Mouse (Mus musculus): ENCODE measurements at regions not wholly inside any gene's neighbourhood (a gene's known extent, or its start where the extent isn't known, plus 50 kb on each side); places are given as distances from the start of the nearest gene placed in this dataset.

DNA sequence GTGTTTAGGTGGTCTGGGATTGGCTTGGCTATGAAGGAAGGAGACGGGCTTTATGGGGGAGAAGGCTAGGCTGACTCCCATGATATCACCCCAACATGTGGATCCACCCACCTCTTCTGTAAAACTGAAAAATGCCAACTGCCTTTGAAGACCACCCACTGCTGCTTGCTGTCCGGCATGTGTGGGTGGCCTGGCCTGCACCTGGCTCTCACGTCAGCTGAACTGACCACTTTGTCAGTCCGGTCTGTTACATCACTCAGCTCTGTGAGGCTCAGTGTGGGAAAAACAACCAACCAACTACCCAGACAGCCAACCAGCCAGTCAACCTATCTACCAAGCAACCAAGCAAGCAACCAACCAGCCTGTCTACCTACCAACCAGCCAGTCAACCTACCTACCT lies 305.5 kb downstream of the Tbc1d1 start:
- DNase-seq (ENCODE audit: low read depth, low spot score): no peak

DNA sequence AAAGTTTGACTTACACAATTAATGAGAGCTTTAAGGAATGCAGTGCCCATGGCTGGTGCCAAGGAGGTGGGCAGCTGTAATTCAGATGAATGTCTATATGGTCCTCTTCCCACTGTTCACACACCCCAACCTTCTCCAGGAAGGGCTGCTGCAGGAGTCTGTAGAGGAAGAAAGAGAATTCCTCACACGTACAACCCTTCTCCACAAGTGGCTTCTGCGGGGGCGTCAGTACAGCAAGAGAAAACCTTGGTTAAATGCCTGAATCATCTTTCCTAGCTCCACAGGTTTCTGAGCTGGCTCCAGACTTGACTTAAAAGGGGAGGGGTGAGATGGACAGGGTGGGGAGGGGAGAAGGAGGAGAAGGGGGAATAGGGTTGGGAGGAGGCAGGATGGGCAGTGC lies 306.3 kb downstream of the Tbc1d1 start:
- no peak for DNase-seq (ENCODE audit: low read depth, low spot score)

DNA sequence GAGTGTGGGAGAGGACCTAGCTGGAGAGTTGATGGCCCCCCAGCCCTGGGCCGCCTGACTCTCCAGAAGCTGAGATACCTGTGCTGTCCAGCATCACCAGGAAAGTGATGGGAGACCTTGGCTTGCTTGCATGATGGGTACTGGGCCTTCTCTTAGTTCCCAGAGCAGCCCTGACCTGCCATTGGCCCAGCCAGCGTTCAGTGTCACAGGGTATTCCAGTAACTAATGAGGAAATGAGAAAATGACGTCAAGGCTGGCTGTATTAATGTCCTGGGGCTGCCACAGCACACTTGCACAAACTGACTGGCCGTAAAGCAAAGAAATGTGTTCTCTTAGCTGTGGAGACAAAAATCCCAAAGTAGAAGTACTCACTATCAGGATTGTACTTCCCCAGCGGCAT lies 307.5 kb downstream of the Tbc1d1 start:
- DNase-seq (ENCODE audit: low read depth, low spot score): no peak

DNA sequence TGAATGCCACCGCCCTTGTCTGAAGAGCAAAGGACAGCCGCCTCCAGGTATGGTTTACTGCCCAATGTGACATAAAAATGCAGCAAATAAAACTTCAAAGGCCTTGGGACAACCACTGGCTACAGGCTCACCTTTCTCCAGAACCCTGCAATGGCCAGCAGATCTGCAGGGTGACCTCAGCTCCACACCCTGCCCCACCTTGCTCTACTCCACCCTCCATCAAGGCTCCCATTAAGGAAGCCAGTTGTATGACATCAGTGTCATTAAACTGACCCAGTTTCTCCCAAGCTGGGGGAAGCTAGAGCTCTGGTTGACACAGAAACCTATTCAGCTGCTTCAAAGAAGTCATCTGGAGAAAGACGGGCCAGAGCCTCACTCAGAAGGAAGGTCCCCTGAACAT lies 310.2 kb downstream of the Tbc1d1 start:
- DNase-seq (ENCODE audit: low read depth, low spot score): no peak

DNA sequence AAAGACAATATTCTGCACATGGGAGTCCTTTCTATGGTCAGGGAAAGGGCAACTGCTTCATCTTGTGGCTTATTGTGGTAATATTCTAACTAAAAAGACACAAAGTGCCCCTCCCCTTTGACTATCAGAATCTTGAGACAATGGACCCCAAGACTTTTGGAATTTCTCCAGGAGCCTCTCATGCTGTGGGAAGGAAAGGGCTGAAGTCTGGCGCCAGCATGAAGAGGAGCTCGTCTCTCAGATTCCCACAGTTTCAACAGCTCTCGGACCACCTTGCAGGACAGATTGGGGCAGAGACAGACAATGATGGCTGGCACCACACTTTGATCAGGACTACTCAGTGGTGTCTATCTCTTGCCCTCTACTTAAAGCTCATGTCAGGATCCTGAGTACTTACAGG lies 311.8 kb downstream of the Tbc1d1 start:
- DNase-seq (ENCODE audit: low read depth, low spot score): no peak

DNA sequence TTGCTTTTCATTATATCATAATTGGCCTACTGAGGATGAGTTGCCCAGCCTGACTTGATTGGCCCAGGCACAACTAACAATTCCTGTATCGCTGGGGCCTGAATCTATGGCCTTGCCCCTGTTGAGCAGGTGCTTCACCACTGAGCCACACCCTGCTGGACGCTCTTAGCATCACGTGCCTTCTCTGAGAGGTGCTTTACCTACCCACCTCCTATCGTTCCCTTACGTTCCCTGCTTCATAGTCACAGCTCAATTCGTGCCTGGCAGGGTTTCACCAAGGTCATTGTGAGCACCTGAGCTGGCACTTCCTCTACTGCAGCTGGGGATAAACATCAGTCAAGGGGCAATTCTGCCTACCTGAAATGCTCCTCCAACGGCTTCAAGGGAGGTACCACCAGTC lies 312.2 kb downstream of the Tbc1d1 start:
- no peak for DNase-seq (ENCODE audit: low read depth, low spot score)

DNA sequence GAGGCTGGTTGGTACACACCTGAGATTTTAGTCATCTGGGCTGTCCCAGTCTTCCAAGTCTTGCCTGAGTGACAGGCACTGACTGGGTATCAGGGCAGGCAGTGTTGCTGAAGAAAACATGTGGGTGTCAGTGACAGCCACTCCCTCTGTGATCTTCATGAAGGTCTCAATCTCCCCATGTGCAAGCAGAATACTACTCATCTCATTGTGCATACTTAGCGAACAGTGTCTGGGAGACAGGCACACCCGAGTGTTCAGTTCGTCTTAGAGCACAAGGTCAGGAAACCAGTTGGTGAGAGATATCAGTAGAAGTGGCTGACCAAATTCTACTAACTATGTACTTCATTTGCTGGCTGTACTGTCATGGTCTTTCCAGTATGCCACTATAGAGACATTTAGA lies 315.9 kb downstream of the Tbc1d1 start:
- DNase-seq (ENCODE audit: low read depth, low spot score): no peak

DNA sequence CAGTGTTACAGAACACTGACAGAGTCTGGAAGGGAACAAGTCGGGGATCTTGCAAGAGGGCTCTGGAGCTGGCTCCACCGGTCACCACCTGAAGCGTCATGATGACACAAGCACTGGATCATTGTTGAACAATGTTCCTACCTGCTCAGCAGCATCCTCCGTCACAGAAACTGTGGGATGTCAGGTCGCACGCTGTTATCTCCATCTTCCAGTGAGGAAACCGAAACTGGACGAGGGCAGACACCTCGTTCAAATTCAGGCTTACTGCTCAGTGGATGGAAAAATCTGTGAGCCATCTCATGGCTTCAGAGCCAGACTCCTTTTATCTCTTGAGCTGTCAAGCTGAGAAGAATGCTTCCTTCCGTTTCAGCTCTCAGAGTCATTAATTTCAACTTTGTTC lies 316.3 kb downstream of the Tbc1d1 start:
- DNase-seq (ENCODE audit: low read depth, low spot score): no peak

DNA sequence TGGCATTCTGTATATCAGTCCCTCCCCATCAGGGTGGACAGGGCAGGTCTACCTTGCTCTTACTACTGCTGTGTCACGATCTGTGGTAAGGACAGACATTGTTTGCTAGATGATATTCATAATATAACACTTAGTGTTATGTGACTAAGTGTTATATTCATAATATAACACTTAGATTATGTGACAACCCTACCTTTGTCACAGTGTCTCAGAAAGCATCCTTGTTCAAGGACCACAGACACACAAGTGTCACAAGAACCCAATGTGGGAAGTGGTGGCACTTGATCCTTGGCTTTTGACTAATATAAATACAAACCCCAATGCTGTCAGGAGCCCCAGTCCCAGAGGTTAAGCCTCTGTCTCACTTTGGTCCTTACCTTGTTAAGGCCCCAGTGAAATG lies 318.8 kb downstream of the Tbc1d1 start:
- DNase-seq (ENCODE audit: low read depth, low spot score): no peak

DNA sequence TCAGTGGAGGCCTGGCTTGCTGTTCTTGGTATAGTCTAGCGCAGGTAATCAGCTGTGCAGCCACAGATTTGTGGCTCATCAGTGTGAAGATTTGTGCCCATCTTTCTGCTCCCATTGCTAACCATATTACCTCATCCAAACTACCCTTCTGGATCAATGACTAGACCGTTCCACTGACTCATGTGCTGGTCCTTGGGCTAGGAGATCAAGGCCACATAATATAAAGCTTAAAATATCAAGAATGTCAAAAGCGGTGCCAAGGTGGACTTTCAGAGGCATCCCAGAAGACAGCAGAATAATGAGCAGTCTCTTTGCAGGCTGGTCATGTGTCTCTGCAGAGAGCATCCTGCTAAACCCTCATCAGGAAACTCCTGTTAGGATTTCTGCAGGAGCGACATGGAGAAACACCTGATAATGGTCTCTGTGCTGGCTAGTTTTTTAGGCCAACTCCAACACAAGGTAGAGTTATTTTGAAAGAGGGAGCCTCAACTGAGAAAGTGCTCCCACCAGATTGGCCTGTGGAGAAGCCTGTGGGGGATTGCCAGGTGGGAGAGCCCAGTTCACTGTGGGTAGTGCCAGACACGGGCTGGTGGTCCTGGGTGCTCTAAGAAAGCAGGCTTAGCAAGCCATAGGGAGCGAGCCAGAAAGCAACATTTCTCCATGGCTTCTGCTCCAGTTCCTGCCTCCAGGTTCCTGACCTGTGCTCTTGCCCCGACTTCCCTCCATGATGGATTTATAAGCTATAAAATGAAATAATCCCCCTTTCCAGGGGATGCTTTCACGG lies 319.8 kb downstream of the Tbc1d1 start:
- DNase-seq (ENCODE audit: low read depth, low spot score): no peak

DNA sequence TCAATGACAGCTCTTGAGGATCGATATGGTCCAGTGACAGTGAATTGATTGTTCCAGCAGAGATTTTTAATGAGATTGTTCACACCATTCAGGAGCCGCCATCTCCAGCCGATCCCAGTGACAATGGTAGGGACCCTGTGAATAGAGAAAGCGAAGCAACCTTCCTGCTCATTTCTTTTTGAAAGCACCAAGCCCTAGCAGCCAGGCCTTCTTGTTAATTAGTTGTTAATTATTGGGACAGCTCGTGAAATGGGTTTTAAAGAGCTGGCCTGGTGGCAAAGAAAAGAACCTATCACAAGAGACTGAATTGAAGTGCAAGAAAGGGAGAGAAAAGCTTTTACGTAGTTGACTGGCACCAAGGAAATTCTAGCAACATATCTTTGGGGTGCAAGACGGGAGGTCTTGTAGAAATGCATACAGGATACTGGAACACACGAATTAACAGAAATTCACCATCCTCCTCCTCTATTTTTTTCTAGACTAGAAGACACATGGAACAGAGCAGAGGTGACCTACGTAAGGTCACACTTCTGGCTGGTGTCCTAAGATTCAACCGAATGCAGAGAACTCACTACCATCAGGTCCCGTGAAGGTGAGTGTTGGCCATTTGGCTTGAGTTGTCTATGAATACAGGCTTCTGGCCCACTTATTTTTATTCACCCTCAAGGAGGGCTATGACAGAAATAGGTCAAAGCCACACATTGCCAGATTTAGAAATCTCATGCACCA lies 320.7 kb downstream of the Tbc1d1 start:
- DNase-seq (ENCODE audit: low read depth, low spot score): no peak

DNA sequence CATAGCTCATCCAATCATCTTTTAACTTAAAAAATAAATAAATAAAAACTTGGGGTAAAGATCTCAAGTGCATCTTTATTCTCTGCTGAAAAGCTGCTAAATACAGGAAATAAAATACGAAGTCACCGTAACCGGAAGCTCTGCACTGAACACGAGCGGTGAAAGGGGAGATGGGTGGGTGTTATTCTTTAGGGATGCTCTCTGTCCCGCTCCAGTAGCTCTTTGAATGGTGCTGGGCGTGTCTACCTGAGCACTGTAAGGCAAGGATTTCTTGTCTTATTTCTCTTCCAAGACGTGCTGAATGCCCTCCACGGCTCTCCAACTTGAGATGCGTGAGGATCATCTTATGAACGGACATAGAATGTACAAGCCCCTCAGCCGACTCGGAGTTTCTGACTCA lies 322.0 kb downstream of the Tbc1d1 start:
- no peak for DNase-seq (ENCODE audit: low read depth, low spot score)

DNA sequence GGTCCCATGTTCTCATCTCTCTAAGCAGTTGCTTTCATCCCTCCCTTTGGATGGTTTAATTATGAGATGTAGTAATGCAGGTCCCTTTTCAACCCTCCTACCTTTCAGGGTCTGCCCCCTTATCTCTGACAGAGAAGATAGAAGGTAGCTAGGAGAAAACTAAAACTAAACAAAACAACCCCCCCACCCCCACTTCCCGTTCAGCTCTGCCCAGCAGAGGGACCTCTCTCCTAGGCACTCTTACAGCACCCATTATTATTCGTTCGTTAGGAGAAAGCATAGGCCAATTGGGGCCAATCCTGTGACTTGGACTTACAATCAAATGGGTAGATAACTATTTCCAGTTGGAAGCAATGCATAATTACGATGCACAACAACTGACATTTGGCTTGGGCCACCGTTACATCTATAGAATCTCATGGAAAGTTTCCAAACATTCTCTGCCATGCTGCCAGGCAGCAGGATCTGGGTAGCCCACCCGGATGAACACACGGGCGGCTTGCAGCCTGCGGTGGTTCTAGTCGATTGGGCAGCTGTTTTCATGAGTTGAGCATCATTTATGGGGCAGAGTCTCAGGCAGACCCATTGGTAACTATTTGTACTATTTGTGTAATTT lies 322.6 kb downstream of the Tbc1d1 start:
- DNase-seq (ENCODE audit: low read depth, low spot score): no peak

DNA sequence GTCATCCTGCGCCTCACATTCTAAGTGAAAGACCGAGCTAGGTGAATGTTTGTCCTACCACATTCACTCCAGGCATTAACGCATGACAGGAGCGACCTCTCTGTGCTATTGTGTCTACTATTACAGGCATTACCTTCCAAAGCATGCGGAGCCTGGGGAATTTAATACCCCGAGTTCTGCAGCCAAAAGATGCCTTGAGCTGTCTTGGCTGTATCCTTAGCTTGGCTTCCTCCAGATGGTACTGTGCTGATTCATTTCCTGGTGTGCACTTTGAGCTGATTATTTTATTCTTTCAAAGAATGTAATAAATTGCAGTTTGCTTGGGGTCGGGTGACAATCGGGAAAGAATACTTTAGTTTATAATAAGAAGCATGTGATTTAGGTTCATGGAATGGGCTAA lies 323.2 kb downstream of the Tbc1d1 start:
- DNase-seq (ENCODE audit: low read depth, low spot score): no peak

DNA sequence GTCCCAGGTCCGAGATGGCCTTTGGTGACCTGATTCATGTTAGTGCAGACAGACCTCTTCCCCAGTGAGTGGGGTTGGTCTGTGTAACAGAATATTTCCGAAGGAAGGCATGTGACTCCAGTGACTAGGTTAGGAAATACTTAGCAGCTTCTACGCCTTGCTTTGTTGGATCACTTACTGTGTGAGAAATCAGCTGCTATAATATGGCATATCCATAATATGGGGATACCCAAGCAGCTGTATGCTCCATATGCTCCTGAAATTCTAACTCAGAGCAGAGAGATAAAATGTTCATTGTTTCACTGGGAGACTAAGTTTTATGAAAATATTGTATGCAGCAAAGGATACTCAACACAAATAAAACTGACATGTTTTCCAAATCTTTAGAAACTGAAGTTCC lies 318.1 kb upstream of the Klf3 start:
- DNase-seq (ENCODE audit: low read depth, low spot score): no peak

DNA sequence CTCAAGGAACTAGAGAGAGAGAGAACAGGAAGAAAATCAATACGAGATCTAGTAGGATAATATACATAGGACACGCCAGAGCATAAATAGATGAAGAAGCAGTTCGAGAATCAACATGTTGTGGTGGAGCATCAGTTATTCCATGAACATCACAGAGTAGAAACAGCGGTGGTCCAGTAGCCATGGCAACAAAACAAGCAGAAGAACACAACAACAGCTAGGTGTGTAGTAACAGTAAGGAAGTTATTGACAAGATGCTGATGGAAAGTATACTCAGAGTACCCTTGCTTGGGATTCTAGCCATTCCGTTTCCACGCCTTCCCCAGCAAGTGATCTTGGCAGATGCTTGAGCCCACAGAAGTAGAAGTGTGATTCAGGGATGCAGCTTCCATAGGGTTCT lies 317.3 kb upstream of the Klf3 start:
- no peak for DNase-seq (ENCODE audit: low read depth, low spot score)

DNA sequence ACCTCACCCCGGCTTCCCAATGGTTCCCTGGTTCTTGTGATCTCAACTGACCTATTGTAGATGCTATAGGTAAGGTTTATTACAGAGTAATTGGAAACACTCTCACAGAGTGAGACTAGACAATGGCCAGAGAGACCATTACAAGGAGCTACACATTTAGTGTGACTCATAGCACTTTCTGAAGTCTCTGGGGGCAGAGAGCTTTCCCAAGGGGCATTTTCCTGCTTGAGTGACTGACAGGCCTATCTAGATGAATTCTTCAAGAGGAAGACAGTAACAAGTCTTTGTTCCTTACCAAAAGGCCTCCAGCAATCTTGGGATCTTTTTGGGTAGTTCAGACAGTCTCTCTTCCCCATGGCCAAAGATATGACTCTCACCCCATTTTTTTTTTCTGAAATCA lies 316.4 kb upstream of the Klf3 start:
- DNase-seq (ENCODE audit: low read depth, low spot score): no peak

DNA sequence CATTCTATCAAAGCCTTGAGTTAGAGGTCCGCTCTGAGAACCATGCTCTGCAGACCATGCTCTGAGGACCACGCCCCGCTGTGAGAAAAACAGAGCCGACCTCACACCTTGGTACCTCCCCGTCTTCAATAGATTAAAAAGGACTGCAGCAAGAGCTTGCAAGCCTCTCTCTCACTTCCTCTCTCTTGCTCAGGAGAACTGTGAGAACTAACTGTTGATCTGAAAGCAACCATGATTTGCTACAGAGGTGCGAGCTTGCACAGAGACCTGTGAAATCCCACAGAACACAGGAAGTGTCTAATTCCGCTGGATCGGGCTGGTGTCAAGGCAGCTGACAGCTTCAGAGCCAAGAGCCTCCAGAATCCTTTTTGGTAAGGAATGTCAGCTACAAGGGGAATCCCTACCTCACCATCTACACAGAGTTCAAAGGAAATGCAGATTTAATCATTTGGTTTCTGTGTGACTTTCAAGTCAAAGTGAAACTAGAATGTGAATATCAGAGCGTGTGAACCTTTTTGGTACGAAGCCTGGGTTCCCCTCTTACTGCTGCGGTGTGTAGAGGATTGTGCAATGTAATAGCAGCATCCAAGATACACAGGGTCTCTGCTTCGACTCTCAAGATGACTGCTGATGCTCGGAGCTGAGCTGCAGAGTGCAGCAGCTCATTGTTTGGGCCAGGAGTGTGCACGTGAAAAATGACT lies 315.3 kb upstream of the Klf3 start:
- no peak for DNase-seq (ENCODE audit: low read depth, low spot score)

DNA sequence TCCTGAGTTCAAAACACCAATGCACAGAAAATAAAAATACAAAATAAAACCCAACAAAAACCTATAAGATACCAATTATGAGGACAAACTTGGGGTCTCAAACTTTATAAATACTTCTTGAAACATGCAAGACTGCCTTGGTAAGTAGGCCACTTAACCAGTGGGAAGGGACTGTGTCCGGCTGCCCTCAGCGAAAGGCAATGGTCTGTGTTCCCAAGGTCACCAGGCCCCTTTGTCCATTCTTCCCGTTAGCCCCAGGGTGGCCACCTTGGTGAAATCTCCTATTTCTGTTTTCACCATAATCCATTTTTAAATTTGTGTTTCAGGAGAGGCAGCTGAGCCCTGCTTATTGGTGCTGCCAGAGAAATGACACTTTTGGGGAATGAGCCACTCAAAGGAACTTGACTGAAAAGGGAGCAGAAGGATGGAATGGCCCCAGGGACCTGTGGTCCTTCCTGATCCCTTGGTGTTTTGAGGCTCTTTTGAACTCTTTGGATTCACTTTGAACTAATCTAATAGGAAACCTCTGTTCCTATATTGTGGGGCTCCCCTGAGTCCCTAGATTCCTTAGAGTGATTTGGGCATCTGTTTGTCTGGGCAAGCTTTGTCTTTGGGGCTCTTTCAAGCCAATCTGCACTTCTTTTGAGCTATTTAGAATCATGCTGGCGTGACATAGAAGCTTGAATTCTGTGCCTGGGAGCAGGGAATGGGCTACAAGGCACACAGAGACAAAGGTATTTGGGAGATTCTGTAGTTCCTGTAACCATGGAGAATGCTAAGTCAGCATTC lies 313.3 kb upstream of the Klf3 start:
- no peak for DNase-seq (ENCODE audit: low read depth, low spot score)

DNA sequence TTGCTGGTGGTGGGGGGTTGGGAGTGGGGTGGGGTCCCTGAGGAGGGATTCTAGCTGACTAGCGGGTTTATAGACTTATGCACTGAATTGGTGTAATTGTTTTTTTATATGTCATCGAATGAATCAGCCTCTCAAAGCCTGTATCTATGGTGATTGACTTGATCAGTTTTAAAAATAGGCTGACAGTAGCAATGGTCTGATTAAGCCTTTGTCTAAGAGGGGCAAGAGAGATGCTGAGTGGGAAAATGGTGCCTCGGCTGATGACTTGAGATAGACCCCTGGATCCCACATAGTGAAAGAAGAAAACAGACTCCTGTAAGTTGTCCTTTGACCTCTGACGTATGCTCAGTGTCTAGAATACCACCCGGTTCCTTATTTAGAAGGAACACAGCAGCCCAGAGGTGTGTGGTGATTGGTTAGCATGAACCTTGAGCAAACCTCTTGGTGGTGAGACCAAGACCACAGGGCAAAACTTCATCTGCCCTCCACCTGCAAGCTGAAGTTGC lies 312.7 kb upstream of the Klf3 start:
- no peak for DNase-seq (ENCODE audit: low read depth, low spot score)

DNA sequence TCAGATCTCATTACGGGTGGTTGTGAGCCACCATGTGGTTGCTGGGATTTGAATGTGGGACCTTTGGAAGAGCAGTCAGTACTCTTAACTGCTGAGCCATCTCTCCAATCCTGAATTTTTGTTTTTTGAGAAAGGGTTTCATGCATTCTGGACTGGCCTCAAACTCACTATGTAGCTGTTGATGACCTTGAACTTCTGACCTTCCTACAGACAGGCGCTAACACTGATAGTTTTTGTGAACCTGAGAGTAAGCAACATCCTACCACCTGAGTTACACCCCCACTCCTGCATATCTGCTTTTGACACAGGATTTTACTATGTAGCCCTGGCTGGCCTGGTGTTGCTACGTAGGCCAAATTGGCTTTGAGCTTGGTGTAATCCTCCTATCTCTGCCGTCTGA lies 308.8 kb upstream of the Klf3 start:
- DNase-seq (ENCODE audit: low read depth, low spot score): no peak

Data from skeletal muscle tissue, adult 2 months (tissue).